Mouse (Mus musculus) liver, embryonic 11.5 days (tissue): Measurements from ENCODE around the gene Gnas. TPM values are rescaled to one million over a fixed set of nuclear protein-coding genes. Genes with fewer than 3 reads are reported as not detected.

Source experiments
- ATAC-seq: fragments of 200-750 bp; cut with Nextera tagmentation; replicated peaks from 2 replicates; pipeline ENCODE4 v1.8.0; 2017; ENCODE audit warnings: moderate number of reproducible peaks, mild to moderate bottlenecking, moderate TSS enrichment, moderate library complexity; ENCODE audit not compliant: low FRiP score
- DNase-seq: peaks from one replicate; pipeline ENCODE4 v3.0.0-alpha.2; 2017; ENCODE audit warnings: low spot score
- H3K27ac ChIP-seq: fragments of 300-500 bp; sonication (generic); 2 replicates; pipeline ENCODE4 v1.5.1; 2014; ENCODE audit warnings: mild to moderate bottlenecking, low read depth, low read length, control low read depth
- H3K27me3 ChIP-seq: fragments of 300-500 bp; sonication (generic); replicated peaks from 2 replicates; pipeline ENCODE4 v1.6.1; 2014; ENCODE audit warnings: low read length, mixed read lengths; ENCODE audit not compliant: control insufficient read depth, insufficient read depth
- H3K36me3 ChIP-seq: fragments of 300-500 bp; sonication (generic); 2 replicates; pipeline ENCODE4 v1.6.1; 2014; ENCODE audit warnings: mild to moderate bottlenecking, low read length, moderate library complexity, mixed read lengths; ENCODE audit not compliant: control insufficient read depth, insufficient read depth
- H3K4me1 ChIP-seq: fragments of 300-500 bp; sonication (generic); replicated peaks from 2 replicates; pipeline ENCODE4 v1.6.1; 2014; ENCODE audit warnings: low read length, mixed read lengths; ENCODE audit not compliant: control insufficient read depth, insufficient read depth
- H3K4me2 ChIP-seq: fragments of 300-500 bp; sonication (generic); 2 replicates; pipeline ENCODE4 v1.6.1; 2014; ENCODE audit warnings: mild to moderate bottlenecking, control low read depth, moderate library complexity
- H3K4me3 ChIP-seq: fragments of 300-500 bp; sonication (generic); 2 replicates; pipeline ENCODE4 v1.5.1; 2014; ENCODE audit warnings: low read depth, low read length, control low read depth
- H3K9ac ChIP-seq: fragments of 300-500 bp; sonication (generic); 2 replicates; pipeline ENCODE4 v1.6.1; 2014; ENCODE audit warnings: low read depth, low read length, control low read depth
- H3K9me3 ChIP-seq: fragments of 300-500 bp; sonication (generic); 2 replicates; pipeline ENCODE4 v1.6.1; 2016; ENCODE audit warnings: low read length, inconsistent platforms, mixed read lengths; ENCODE audit not compliant: control insufficient read depth
- WGBS: fragments of 180-500 bp; shearing (Covaris S2); extraction: QIAGEN DNeasy Blood & Tissue Kit; methylation state at CpG from one replicate; pipeline ENCODE4 v1.1.7; 2014; 5-methylcytosine and 5-hydroxymethylcytosine counted together
- polyA plus RNA-seq: library from polyadenylated mRNA; unstranded; fragments of >200 nt; fragmentation: Nextera tagmentation; extraction: Ambion mirVana; gene quantifications from 2 replicates; pipeline ENCODE4 v1.2.1, GENCODE M21; 2014

The Gnas gene
- polyA plus RNA-seq, 1 experiment from 2014 or later, result 742 TPM

DNA sequence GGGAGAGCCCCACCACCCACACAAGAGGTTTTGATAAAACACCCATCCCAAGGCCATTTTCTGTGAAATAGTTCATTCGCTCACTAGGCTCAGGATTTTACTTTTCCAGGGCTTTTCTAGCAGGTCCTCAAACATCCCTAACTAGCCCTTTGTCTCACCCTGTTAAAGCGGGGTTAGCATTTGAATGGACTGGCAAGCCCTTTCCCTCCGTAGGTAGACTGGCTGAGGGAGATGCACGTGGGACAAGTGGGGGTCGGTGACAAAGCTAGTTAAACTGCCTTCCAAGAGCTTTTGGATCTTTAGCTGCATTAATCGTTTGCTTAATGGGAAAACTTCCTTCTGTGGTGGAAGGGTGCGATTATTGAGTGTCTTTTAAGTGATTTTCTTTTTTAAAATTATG, 3.8 kb downstream of the Gnas start:
- Histone ChIP-seq H3K4me3 (no peak overlapping the region), H3K27me3 (peaks cover 43% of the 10 kb centered on the region), H3K4me2 (no peak overlapping the region), H3K9me3 (peaks cover 21% of the 10 kb centered on the region), H3K27ac (no peak overlapping the region), H3K4me1 (peaks cover 10% of the 10 kb centered on the region), H3K36me3 (peaks cover 53% of the 10 kb centered on the region), H3K9ac (no peak overlapping the region)
- ATAC-seq (no peak), DNase-seq (no peak)
- WGBS, result 44% methylated on average over 7 of the region's 7 CpGs

DNA sequence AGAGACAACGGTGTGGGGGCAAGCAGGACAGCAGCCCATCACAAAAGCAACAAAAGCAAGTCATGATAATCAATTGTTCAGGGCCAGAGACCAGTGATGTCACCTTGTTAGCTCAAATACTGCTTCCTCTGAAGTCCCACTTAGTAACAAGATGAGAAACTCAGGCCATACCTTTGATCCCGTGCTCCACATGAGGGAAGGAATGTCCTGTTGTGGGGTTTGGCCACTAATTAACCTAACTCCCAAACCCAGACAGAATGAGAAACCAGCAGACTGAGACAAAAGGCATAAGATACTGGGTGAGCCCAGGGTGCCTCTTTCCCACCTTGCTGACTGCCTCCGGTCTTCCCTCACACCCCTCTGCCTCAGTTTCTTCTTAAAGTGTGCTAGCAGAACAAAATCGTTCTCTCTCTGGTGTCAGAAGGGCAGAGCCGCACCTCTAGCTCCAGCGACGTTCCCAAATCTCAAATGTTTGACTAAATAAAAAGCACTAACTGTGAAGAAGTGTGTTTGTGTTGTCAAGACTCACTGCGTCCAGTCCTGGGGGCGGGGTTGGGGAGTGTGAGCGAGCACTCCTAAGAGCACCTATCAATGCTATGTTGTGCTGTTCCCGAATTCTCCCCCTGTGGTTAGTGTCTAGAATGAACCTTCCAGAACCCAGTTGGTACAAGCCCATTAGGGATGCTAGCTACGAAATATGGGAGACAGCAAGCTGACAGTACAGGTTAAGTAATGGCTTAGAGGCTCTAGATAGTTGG, 4.7 kb downstream of the Gnas start:
- H3K4me1 ChIP-seq, result peaks cover 14% of the 10 kb centered on the region
- H3K4me3 ChIP-seq, result no peak overlapping the region
- peaks cover 43% of the 10 kb centered on the region for H3K27me3 ChIP-seq
- ATAC-seq, result no peak
- H3K9me3 ChIP-seq, result peaks cover 21% of the 10 kb centered on the region
- no peak overlapping the region for H3K9ac ChIP-seq
- H3K4me2 ChIP-seq, result no peak overlapping the region
- no peak for DNase-seq
- H3K36me3 ChIP-seq, result peaks cover 49% of the 10 kb centered on the region
- WGBS, result 50% methylated on average over 12 of the region's 12 CpGs
- no peak overlapping the region for H3K27ac ChIP-seq

DNA sequence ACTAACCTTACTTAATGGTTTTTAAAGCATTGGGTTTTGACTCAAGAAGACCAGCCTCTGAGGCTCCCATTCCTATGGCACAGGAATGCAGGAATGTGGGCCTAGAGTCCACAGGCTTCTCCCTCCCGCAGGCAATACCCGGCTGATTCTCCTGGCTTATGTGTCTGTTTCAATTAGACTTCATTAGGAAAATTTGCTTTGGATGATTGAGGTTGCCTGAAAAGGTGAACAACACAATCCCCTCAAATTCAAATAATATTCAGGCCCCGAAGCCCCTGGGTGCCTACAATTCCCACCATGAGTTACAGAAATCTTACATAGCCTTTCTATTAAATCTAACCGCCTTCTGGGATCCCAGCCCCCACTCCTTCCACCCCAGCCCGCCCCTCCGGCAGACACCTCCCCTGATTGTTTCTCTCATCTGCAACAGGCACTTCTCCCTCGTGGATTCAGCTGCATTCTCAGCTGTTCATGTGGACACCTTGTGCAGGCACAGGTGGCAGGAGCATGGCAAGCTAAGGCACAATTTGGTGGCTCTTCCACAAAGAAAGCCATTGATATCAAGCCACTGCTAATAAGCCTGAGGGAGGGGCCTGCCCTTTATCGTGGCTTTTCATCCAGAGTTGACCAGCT, 7.0 kb downstream of the Gnas start:
- Histone ChIP-seq H3K9ac (no peak overlapping the region), H3K27ac (no peak overlapping the region), H3K9me3 (peaks cover 7% of the 10 kb centered on the region), H3K4me2 (peak overlapping the region; percentile 23), H3K4me3 (no peak overlapping the region), H3K36me3 (peaks cover 26% of the 10 kb centered on the region), H3K4me1 (peaks cover 14% of the 10 kb centered on the region), H3K27me3 (peaks cover 20% of the 10 kb centered on the region)
- DNase-seq (no peak), ATAC-seq (no peak)
- 71% methylated on average over 8 of the region's 8 CpGs for WGBS

DNA sequence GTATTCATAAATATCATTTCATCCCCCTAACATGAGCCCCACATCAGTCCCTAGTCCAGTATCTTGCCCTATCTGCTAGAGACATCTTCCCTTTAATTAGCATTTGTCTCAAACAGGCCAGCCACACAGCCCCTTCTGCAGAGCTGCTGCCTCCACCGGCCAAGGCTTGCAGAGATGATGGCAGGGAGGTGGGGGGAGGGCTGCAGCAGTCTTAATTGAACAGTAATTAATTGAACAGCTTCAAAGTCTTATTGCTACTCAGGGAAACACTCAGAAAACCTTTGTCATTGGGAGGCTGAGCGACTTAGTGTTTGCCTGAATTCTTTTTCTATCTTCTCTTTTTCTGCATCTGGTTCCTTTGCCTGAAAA, 7.5 kb downstream of the Gnas start:
- ATAC-seq, result no peak
- no peak overlapping the region for H3K9ac ChIP-seq
- DNase-seq, result no peak
- H3K4me2 ChIP-seq, result peak overlapping the region; percentile 70
- peaks cover 2% of the 10 kb centered on the region for H3K9me3 ChIP-seq
- no peak overlapping the region for H3K4me3 ChIP-seq
- H3K27ac ChIP-seq, result no peak overlapping the region
- peaks cover 15% of the 10 kb centered on the region for H3K27me3 ChIP-seq
- 62% methylated on average over 2 of the region's 2 CpGs for WGBS
- peaks cover 14% of the 10 kb centered on the region for H3K4me1 ChIP-seq
- peaks cover 21% of the 10 kb centered on the region for H3K36me3 ChIP-seq

DNA sequence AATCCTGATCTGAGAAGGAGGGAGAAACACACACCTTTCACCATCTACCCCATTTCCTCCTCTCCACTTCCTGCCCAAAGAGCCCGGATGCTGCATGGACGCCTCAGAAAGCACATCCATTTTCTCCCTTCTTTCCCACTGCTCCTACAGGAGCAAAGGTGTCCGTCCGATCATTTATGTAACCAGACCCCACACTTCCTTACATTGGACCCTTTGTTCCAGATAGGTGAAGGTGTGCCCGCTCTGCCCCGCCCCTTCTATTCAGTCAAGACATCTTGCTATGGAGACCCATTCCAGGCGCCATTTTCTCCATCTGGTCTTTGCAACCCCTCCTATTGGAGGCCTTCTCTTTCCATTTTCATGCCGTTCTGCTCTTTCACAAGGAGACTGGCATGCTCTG, 10.3 kb downstream of the Gnas start:
- H3K9ac ChIP-seq, result peak overlapping the region; percentile 79
- H3K4me1 ChIP-seq, result peaks cover 14% of the 10 kb centered on the region
- peak overlapping the region; percentile 62 for H3K4me3 ChIP-seq
- peaks cover 20% of the 10 kb centered on the region for H3K27me3 ChIP-seq
- ATAC-seq (no peak), DNase-seq (peak; percentile 52)
- WGBS, result 46% methylated on average over 8 of the region's 8 CpGs
- peaks cover 21% of the 10 kb centered on the region for H3K9me3 ChIP-seq
- H3K27ac ChIP-seq, result peak overlapping the region; percentile 62
- peaks cover 7% of the 10 kb centered on the region for H3K36me3 ChIP-seq
- peak overlapping the region; percentile 62 for H3K4me2 ChIP-seq

DNA sequence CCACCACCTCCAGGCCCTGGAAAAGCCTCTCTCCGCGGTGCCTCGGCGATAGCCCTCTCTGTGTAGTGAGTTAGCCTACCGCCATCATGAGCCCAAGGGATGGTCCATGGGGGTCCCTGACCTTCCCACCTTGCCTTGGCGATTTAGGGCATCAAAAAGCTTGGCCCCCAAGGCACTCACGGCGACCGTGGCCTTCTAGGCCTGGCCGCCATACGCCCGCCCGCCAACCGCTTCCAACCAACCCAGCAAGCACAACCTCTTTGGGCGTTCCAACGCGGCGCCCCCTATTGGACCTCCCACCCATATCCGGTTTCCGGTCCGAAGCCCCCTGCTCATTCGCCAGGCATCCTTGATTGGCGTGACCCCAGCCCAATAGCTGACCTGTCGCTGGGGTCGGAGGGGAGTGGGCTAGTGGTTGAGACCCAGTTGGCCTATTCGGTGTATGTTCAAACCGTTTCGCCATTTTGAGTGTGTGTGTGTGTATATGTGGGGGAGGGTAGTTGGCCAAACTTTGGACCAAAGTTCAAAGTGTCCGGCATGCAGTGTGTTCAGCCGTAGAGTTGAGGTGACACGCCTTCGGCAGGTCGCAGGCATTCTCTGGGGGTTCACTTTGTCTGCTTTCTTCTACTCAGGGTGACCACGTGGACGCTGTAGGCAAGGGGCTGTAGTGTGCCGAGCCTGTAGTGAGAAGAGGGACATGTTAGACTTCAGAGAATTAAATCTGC, 11.2 kb downstream of the Gnas start:
- H3K36me3 ChIP-seq, result peaks cover 7% of the 10 kb centered on the region
- WGBS, result 43% methylated on average over 36 of the region's 36 CpGs
- H3K9me3 ChIP-seq, result peaks cover 30% of the 10 kb centered on the region
- peak; percentile 86 for DNase-seq
- peak overlapping the region; percentile 79 for H3K9ac ChIP-seq
- peak; percentile 87 for ATAC-seq
- peaks cover 28% of the 10 kb centered on the region for H3K27me3 ChIP-seq
- H3K4me2 ChIP-seq, result peak overlapping the region; percentile 79
- peak overlapping the region; percentile 62 for H3K4me3 ChIP-seq
- H3K27ac ChIP-seq, result peak overlapping the region; percentile 74
- H3K4me1 ChIP-seq, result peaks cover 14% of the 10 kb centered on the region

DNA sequence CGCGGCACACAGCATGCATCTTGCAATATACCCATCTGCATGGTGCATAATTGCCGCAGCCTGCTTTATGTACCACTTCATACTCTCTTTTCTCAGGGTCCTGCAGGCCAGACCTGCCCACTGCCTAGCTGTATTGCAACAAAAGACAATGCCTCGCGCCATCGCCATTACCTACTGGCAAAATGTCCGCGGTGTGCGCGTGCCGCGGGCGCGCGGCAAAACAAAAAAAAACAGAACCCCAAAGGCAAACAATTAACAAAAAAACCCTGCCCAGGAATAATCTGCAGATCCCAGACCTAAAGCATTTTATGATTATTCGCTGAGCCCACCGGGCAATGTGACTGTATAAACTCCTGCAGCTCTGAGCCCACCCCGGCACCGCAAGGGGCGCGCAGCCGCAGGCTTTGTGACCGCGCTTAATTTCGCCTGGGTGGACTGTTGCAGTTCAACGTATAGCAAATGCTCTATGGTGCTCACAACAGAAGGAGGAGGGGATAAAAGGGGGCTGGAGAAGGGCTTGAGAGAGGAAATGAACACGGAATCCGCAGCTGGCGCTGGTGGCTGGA, 11.9 kb downstream of the Gnas start:
- peaks cover 3% of the 10 kb centered on the region; the same call in 1 of the 2 replicates for H3K36me3 ChIP-seq
- peak; percentile 13; the same call in 1 of the 2 replicates for ATAC-seq
- H3K27ac ChIP-seq, result peak overlapping the region; percentile 74
- peak overlapping the region; percentile 62 for H3K9ac ChIP-seq
- peak overlapping the region; percentile 79 for H3K4me2 ChIP-seq
- H3K4me1 ChIP-seq, result peaks cover 12% of the 10 kb centered on the region
- H3K27me3 ChIP-seq, result peaks cover 35% of the 10 kb centered on the region
- DNase-seq, result peak; percentile 64
- H3K9me3 ChIP-seq, result peaks cover 33% of the 10 kb centered on the region
- 54% methylated on average over 29 of the region's 29 CpGs for WGBS
- peak overlapping the region; percentile 62 for H3K4me3 ChIP-seq

DNA sequence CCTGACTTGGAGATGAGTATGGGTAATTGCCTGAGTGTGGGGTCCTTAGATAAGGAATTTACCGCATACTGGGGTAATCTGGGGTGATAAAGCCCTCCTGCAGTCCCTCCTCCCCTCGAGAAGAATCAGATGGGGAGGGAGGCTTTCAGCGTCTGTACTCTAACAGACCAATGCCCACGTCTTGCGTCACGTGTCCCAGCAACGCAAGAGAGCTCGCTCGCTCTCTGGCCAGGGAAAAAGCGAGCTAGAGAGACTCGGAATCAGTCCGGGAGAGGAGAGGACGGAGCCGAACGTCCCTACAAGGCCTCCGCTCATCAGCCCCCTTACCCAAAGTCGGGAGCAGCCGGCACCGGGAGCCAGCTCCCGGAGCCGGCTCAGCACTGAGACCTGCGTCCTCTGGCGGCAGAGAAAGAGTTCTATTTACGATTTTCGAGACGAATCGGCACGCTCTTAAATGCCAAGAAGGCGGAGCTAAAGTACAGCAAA, 13.0 kb downstream of the Gnas start:
- peak overlapping the region; percentile 79 for H3K4me2 ChIP-seq
- DNase-seq (peak; percentile 56), ATAC-seq (peak; percentile 64)
- peak overlapping the region; percentile 62 for H3K4me3 ChIP-seq
- peaks cover 3% of the 10 kb centered on the region; the same call in 1 of the 2 replicates for H3K36me3 ChIP-seq
- WGBS, result 41% methylated on average over 29 of the region's 29 CpGs
- H3K4me1 ChIP-seq, result peaks cover 11% of the 10 kb centered on the region
- no peak overlapping the region for H3K9ac ChIP-seq
- peaks cover 33% of the 10 kb centered on the region for H3K9me3 ChIP-seq
- H3K27me3 ChIP-seq, result peaks cover 35% of the 10 kb centered on the region
- H3K27ac ChIP-seq, result no peak overlapping the region
